In genomic region chr2:68417081-68417480, GRCm38 (mm10) we compare ENCODE assay signal across 24 mouse cellular contexts. TPM values are rescaled to one million over a fixed set of nuclear protein-coding genes. Genes with fewer than 3 reads are reported as not detected.
DNase-seq lines count a peak whose midpoint lies in the region; ATAC-seq lines count a peak whose summit lies in the region.
"Had no signal": no experiment of that assay in that cellular context is flagged by ENCODE, and none has a peak within 500 bp of the region (broad histone marks: within the 10 kb centered on the region; RNA-seq: fewer than 3 reads in every experiment).

No protein-coding gene starts in this region.

- 0 out of 2 replicates have a peak, but pooled peaks cover 2% of the 10 kb centered on the region for H3K36me3 ChIP-seq in heart, embryonic 16.5 days (ENCODE audit: control insufficient read depth, insufficient read depth)
- H3K36me3 ChIP-seq: embryonic facial prominence, embryonic 12.5 days; forebrain, embryonic 12.5 days; liver, embryonic 13.5 days; neural tube, embryonic 13.5 days; stomach, embryonic 15.5 days had no signal

- no peak overlapping the region for H3K4me2 ChIP-seq in heart, embryonic 16.5 days (ENCODE audit: low read depth, low read length)
- H3K4me2 ChIP-seq: embryonic facial prominence, embryonic 12.5 days; forebrain, embryonic 12.5 days; hindbrain, embryonic 13.5 days; liver, embryonic 13.5 days; neural tube, embryonic 13.5 days; stomach, embryonic 15.5 days had no signal

- no peak overlapping the region for H3K4me3 ChIP-seq in heart, embryonic 16.5 days (ENCODE audit: low read length)
- H3K4me3 ChIP-seq: embryonic facial prominence, embryonic 12.5 days; forebrain, embryonic 12.5 days; gastrocnemius, adult 2 months; hindbrain, embryonic 13.5 days; liver, embryonic 13.5 days; midbrain, embryonic 10.5 days; myocyte; neural tube, embryonic 13.5 days; stomach, embryonic 15.5 days had no signal

- H3K4me1 ChIP-seq in heart, embryonic 16.5 days (ENCODE audit: control insufficient read depth, insufficient read depth, low read length), result peaks cover 49% of the 10 kb centered on the region
- H3K4me1 ChIP-seq: embryonic facial prominence, embryonic 12.5 days; forebrain, embryonic 12.5 days; hindbrain, embryonic 13.5 days; midbrain, embryonic 10.5 days; neural tube, embryonic 13.5 days; stomach, embryonic 15.5 days had no signal

- no peaks in the 10 kb centered on the region for H3K27me3 ChIP-seq in heart, embryonic 16.5 days (ENCODE audit: control insufficient read depth, insufficient read depth, low read length)
- H3K27me3 ChIP-seq: embryonic facial prominence, embryonic 12.5 days; forebrain, embryonic 12.5 days; hindbrain, embryonic 13.5 days; liver, embryonic 13.5 days; neural tube, embryonic 13.5 days; stomach, embryonic 15.5 days had no signal

- peak overlapping the region; percentile 91 for H3K27ac ChIP-seq in heart, embryonic 16.5 days (ENCODE audit: low read length)
- H3K27ac ChIP-seq: embryonic facial prominence, embryonic 12.5 days; forebrain, embryonic 12.5 days; gastrocnemius, adult 2 months; hindbrain, embryonic 13.5 days; liver, embryonic 13.5 days; midbrain, embryonic 10.5 days; neural tube, embryonic 13.5 days; stomach, embryonic 15.5 days had no signal

- H3K9ac ChIP-seq in heart, embryonic 16.5 days (ENCODE audit: low read length), result no peak overlapping the region
- H3K9ac ChIP-seq: embryonic facial prominence, embryonic 12.5 days; forebrain, embryonic 12.5 days; hindbrain, embryonic 13.5 days; liver, embryonic 13.5 days; neural tube, embryonic 13.5 days; stomach, embryonic 15.5 days had no signal

- WGBS in heart, embryonic 16.5 days, result 78% methylated on average over 5 of the region's 5 CpGs

- peak; percentile 52 for DNase-seq in adrenal gland, adult 2 months
- no peak for DNase-seq in adrenal gland, postnatal 14 days
- no peak for DNase-seq in heart, adult 18-20 months
- peak; percentile 73 for DNase-seq in layer of hippocampus, adult 9-11 months
- no peak for DNase-seq in layer of hippocampus, postnatal 36 days
- peak; percentile 46 for DNase-seq in right cerebral cortex, adult 18-20 months
- DNase-seq in right cerebral cortex, postnatal 14 days, result no peak
- DNase-seq: cerebellum, postnatal 25 days; gastrocnemius, adult 2 months; heart, postnatal 10 days; kidney, adult 11 months; liver, embryonic 13.5 days; retina, postnatal 1 day; right cerebral cortex, postnatal 4 days; thymus, postnatal 36 days had no signal

- ATAC-seq in heart, embryonic 16.5 days (replicated peaks; ENCODE audit: extremely low read depth, insufficient read depth, low FRiP score), result no peak
- ATAC-seq: midbrain, embryonic 16.5 days had no signal

- no peaks in the 10 kb centered on the region; the same call in 1 of the 2 replicates for H3K9me3 ChIP-seq in heart, embryonic 16.5 days (replicated peaks; ENCODE audit: control insufficient read depth, low read length)
- H3K9me3 ChIP-seq: embryonic facial prominence, embryonic 12.5 days; forebrain, embryonic 12.5 days; hindbrain, embryonic 13.5 days; liver, embryonic 13.5 days; neural tube, embryonic 13.5 days; stomach, embryonic 15.5 days had no signal

RNA-seq across cellular contexts. Expression of gene Stk39, which starts 55.0 kb away (rescaled TPM):
- total RNA-seq in adrenal gland, adult 2 months (2021), result 10 to 100 TPM; 70.2 to 96.2 TPM
- 18.3 and 27.3 TPM in 2 replicates for polyA plus RNA-seq in adrenal gland, adult 2 months (2012; rRNA removed)
- 61.9 and 62.4 TPM in 2 replicates for total RNA-seq in adrenal gland, postnatal 14 days (2021)
- 61.8 and 66.0 TPM in 2 replicates for polyA plus RNA-seq in heart, embryonic 16.5 days (2015; fragmentation: Nextera tagmentation; extraction: Ambion mirVana)
- total RNA-seq in heart, adult 18-20 months (2021), result 10 to 100 TPM; 88.1 to 97.1 TPM
- total RNA-seq in layer of hippocampus, postnatal 36 days (2021), result 10 to 100 TPM; 65.8 to 68.4 TPM

Comparison
In these comparisons a context has a peak if more than half of its experiments do, and no peak if none do; other contexts are left out.
1. DNase-seq: peak in adrenal gland, adult 2 months (single experiment), layer of hippocampus, adult 9-11 months (single experiment) and right cerebral cortex, adult 18-20 months (single experiment); none in adrenal gland, postnatal 14 days (single experiment), heart, adult 18-20 months (0 of 2), layer of hippocampus, postnatal 36 days (0 of 2) and right cerebral cortex, postnatal 14 days (single experiment).